Mouse (Mus musculus): ENCODE data around the gene Syt17.

The Syt17 gene

DNA sequence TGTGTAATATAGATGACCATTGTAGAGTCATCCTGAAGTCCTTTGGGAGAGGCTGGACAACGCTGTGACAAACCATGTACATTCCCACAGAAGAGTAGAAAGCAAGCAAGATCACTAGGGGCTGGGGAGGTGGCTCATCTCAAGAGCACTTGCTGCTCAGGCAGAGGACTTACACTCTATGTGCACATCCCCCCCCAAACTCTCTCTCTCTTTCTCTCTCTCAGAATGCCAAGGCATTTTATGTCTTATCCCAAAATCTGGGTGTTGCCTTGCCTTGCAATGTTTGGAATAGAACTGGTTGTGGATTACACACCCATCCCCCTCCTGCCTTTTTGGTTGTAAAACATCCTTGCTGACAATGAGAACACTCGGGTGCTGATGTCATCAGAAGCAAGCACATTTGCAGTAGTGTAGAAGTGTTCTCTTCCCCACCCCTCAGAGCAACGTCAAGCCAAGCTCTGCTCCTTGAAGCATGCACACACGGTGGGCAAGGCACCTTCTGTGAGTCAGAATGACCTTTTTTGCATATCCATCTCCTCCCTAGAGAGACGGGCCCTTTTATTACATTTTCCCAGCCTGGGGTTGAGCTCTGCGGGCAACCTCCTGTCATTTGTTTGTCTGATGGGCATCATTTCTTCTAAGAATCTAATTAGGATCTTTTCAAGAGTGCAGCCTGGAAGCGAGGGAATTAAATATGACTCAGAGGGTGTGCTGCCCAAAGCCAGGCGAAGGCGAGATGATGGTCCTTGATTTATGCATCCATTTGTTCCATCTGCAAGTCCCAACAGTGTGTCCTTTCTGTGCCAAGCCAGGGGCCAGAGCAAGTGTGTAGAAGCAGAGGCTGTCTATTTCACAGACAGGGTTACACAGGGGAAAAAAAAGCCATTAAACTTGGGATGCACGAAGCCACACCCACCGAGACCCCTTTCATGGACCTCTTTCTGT lies 15.1 kb upstream of the Syt17 start:
- DNase-seq (ENCODE audit: low read depth) = no peak

GRCm38 (mm10) chr7:118461400-118462136 lies 13.5 kb upstream of the Syt17 start:
- no peak for DNase-seq (ENCODE audit: low read depth)

GRCm38 (mm10) chr7:118453722-118454121 lies 5.7 kb upstream of the Syt17 start:
- no peak for DNase-seq (ENCODE audit: low read depth)

- no peak for DNase-seq (ENCODE audit: low read depth)
Measured at GRCm38 (mm10) chr7:118452940-118453339, 4.9 kb upstream of the Syt17 start.

DNA sequence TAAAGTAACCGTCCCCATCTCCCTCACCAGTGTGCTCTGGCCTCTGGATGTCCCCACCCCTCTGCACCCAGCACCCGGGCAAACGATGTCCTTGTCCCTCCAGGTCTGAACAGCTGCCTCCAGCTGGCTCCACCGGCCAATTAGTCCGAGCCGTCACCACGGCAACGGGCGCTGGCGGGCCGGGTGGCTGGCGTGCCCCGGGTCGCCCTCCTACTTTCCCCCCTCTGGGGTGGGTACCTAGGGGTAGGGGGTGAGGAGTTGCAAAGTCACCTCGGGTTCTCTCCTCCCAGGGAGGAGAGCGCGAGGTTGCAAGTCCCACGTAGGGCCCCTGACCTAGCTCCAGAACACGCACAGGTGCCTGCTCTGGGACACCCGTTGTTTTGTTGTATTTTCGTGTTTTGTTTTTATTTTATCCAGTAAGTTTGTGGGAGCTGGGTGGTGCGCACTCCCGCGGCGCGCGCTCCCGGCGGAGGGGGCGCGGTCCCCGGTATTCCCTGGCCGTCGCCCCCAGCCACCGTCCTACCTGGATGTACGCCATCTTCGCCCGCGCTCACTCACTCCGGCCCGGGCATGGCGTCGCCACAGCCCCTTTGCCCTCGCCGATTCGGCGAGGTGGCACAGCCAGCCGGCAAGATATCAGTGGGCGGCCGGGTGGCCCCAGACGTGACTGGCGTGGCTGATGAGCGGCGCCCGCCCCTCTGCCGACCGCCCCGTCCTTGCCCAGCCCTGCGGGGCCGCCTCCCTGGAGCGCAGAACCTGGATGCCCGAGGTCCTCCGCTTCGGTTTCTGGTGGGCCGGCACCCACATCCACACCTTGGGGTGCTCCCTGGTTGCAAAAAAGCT lies 510 bp downstream of the Syt17 start:
- no peak for DNase-seq (ENCODE audit: low read depth)

DNA sequence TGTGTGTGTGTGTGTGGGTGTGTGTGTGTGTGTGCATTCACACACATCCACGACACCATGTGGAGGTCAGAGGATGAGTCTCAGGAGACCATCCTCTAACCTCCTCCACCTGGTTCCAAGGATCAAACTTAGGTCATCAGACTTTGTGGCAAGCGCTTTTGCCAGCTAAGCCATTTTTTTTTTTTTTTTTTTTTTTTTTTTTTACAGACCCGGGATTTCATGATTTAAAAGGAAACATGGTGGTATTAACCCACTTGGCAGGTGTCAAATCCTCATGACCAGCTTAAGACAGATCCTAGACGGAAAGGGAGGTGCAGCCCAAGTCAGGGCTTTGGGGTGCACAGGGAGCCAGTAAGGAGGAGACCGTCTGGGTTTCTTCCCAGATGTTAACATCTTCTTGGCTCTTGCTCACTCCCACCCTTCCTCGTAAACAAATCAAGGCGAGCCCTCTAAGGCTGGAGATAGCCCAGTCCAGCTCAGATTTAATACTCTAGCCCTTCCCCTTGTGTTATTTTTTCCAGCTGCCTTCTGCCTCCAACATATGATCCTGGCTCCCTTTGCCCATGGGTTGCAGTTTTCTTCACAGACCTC lies 4.0 kb downstream of the Syt17 start:
- DNase-seq (ENCODE audit: low read depth) = no peak

GRCm38 (mm10) chr7:118443371-118443770 lies 4.7 kb downstream of the Syt17 start:
- DNase-seq (ENCODE audit: low read depth) = no peak

DNA sequence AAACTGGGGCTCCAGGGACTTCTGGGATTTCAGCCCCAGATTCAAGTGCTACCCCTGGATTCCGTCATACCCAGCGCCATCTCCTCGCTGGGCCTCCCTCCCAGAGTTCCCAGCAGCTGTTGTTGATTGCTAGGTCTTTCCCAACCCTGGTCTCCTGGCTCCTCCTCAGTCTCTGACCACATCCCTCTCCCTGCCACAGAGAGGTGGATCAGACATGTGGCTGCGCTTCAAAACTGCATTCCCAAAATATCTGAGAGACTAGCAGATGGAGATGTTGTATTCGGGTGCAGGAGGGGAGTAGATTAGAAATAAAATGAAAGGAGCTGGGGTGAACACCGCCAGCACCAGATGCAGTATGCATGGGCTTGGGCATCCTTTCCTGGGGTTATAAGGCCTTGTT lies 6.5 kb downstream of the Syt17 start:
- DNase-seq (ENCODE audit: low read depth) = no peak

DNA sequence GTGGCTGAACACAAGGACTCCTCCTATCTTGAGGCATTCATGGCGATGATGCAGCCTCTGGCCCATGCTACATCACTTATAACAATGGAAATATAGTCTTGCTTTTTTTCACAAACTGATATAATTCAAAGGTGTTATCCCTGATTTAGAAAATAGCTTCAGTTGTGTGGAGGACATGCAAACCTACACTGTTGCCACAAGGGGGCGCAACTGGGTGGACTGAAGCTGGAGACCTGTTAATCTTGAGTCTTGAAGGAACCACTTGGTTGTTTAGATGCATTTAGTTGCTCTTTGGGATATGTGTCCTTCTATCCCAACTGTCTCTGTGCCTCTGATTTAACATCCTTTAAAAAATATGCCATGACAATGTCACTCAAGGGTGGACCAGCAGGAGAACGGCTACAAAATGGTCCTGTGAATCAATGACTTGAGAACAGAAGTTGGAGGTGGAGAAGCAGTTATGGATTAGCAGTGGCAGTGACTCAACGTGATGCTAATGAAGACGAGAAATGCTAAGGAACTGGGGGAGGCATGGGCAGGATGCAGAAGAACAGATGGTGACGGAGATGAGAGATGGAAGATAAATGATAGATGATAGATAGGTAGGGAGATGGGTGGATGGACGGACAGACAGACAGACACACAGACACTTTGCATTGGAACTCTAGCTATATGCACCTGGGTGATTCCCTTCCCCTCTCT lies 10.8 kb downstream of the Syt17 start:
- DNase-seq (ENCODE audit: low read depth) = peak; percentile 36

- no peak for DNase-seq (ENCODE audit: low read depth)
Measured at GRCm38 (mm10) chr7:118428937-118429336, 19.1 kb downstream of the Syt17 start.

- DNase-seq (ENCODE audit: low read depth) = no peak
Measured at GRCm38 (mm10) chr7:118419491-118420180, 28.4 kb downstream of the Syt17 start.

DNA sequence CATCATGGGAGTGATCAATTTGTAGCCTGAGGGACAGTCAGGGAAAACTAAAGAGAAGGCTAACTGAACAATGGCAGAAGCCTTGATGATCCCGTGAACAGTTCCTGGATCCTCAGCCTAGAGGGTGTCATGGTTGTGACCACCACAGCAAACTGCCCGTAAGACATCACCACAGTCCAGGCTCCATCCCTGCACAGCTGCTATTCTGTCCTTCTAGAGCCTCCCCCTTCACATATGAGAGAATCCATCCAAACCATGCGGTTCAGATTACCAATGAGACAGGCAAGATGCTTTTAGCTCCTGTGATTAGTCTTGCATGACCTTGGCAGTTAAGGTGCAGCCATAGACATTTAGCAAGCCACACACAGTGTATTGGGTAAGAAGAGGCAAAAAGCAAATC lies 33.8 kb downstream of the Syt17 start:
- DNase-seq (ENCODE audit: low read depth) = no peak

GRCm38 (mm10) chr7:118411877-118412276 lies 36.1 kb downstream of the Syt17 start:
- no peak for DNase-seq (ENCODE audit: low read depth)

- DNase-seq (ENCODE audit: low read depth) = no peak
Measured at GRCm38 (mm10) chr7:118409421-118409820, 38.6 kb downstream of the Syt17 start.

DNA sequence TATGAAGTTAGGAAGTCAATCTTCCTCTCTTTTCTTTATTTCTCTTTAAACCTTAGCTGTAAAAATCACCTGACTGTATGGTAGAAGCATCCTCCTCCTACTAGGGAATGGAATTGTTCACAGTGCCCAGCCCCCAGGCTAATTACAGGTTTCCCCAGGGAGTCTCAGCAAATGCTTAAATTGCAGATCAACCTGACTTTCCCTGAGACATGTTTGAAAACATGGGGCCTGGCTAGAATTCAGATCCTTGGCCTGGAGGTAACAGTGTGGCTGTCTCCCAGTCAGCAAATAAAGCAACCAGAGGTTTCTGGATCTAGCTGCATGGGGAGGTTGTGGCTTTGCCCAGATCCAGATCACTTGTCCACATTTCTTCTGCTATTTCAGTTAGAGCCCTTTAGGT lies 42.8 kb downstream of the Syt17 start:
- DNase-seq (ENCODE audit: low read depth) = no peak

DNA sequence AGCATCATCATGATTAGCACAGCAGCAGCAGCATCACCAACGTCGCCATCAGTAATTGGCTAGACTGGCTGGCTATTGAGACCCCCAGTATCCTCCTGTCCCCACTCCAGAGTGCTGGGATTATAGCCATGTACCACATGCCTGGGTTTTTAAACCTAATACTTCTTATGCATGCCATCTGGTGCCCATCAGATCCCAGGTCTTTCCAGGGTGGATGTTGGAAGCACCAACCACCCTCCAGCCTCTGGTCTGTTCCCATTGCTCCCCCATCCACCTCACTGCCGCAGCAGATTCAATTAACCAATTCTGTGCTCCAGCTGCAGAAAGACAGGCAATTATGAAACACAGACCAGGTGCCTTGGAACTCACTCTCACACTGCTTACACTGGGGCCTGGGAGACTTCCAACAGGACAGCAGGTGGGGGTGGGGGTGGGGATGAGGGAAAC lies 45.4 kb downstream of the Syt17 start:
- no peak for DNase-seq (ENCODE audit: low read depth)

- no peak for DNase-seq (ENCODE audit: low read depth)
Measured at GRCm38 (mm10) chr7:118401949-118402348, 46.1 kb downstream of the Syt17 start.

GRCm38 (mm10) chr7:118399764-118400163 lies 48.3 kb downstream of the Syt17 start:
- DNase-seq (ENCODE audit: low read depth) = no peak

DNA sequence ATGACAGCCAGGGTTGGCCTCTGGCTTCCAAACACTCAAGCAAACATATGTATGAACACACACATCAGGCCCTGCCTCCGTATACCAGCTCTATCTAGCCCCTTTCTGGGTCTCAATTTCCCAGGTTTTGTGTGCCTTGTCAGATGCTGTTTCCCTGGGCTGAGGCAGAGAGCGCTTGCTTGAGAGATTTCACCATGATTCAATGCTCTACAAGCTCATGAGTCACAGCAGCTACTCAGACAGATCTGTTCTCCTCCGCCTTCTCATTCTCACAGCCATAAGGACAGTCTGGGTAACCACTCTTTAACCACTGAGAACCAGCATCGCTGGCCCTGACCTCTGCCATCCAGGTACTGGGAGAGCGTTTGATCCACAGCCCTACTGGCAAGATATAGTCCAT lies 57.3 kb downstream of the Syt17 start:
- no peak for DNase-seq (ENCODE audit: low read depth)

GRCm38 (mm10) chr7:118380996-118381395 lies 67.0 kb downstream of the Syt17 start:
- no peak for DNase-seq (ENCODE audit: low read depth)

- DNase-seq (ENCODE audit: low read depth) = no peak
Measured at GRCm38 (mm10) chr7:118380056-118380455, 68.0 kb downstream of the Syt17 start.

Data from c-Kit-positive CD71-negative TER-119-negative erythroid progenitor cells, embryonic 14.5 days (primary cell).